Mouse (Mus musculus) 3134 (cell line): Measurements from ENCODE around the gene Adra1d.

Experiments used
- DNase-seq: peaks from one replicate; pipeline ENCODE4 v3.0.0-alpha.2; 2011; ENCODE audit warnings: low spot score; ENCODE audit not compliant: insufficient read length; ENCODE audit errors: extremely low read depth

Gene Adra1d

DNA sequence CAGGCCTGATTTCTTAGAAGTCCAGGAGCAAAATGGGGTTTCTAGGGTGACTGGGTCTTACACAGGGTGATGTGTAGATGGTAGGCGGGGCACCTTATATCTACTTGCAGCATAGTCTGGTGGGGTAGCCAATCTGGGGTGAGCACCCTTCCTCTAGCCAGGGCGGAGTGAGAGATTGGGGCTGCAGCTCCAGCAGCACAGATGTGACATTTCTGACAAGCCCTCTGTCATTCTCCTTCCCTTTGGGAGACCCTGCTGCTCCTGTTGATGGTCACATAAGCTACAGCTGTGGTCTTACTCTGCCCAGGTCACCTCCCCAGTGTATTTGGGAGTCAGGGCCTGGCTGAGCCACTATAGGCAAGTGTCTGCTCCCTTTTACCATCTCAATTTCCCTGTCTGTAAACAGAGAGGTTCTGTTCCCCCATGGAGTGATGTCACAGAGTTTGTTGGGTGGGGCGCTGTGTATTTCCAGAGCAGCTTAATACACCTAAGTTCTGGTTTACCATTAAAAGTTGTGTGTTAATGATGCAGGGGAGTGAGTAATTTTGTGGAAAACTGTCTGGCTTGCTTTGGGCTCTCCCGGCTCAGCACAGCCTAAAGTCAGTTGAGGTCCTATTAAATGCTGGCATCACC is 64.7 kb downstream of the Adra1d start:
- DNase-seq: no peak

DNA sequence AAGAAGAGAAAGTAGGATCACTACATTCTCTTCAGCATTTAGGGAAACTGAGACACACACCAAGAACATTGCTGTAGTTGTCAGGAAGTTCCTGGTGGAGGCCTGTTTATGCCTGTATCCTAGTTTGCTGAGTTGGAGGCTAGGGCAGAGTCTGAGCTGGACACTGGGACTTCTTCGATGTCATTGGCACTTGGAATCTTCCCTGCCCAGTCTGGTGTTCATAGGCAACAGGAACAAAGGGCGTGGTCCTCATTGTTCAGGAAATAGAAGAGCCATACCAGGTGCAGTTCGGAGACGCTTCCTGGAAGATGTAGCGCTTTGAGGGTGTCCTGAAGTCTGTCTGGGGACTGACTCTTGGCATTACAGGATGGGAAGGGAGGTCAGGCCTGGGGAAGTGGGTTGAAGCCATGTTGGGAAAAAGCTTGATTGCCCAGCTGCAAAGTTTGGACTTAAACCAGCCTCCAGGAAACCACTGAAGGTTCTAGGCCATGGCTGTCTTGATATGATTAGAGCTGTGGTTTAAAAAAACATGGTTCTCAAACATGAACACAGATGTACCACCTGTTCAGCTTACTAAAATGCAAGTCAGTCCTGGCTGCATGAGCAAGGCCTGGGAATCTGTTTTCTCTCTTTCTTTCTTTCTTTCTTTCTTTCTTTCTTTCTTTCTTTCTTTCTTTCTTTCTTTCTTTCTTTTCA is 65.8 kb downstream of the Adra1d start:
- DNase-seq: no peak
